Mouse (Mus musculus): ENCODE results near the gene Fgd6. TPM values are rescaled to one million over a fixed set of nuclear protein-coding genes. Genes with fewer than 3 reads are reported as not detected.

Fgd6 gene
- 17.8 to 21.9 TPM (median 18.9 TPM) in 4 replicates for total RNA-seq (2023; ENCODE audit: inconsistent age)

DNA sequence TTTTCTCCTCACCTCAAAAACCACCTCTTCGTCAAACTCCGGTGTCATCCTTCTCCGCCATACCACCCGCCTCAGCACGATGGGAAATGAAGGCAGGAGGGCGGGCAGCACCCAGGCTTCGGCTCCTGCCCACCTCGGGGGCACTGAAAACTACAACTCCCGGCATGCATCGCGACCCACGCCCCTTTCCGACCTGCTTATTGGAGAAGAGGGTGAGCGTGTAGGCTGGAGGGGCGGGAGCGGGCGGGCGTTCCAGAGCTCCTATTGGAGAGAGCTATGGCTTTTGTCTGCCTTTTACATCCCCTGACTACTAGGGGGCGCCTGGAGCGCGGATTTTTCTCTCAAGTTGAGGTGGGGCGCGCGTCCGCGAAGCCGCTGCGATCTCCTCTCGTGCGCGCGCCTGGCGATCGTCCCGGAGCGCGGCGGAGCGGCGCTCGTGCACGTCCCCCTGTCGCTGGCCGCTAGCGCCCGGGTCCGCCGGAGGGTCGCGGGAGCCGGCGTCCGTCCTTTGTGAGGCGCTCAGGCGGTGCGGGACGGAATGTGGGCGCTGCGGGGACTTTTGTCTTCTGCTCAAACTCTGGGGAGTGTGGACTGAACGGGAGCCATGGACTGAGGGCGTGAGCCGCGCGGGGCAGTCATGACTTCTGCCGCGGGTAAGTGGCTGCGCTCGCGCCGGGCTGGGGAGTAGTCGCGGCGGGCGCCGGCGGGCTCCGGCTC, at the start of gene Fgd6, which contains the start of gene Vezt:
Gene Fgd6, plus strand, starts transcription at position 344 of the 717 bp plus-strand sequence.
Gene Vezt, minus strand, starts transcription at position 160 of the 717 bp plus-strand sequence.

GRCm38 (mm10) chr10:94147756-94148531, 112.1 kb downstream of the Fgd6 start, which contains the start of gene Nr2c1:
Nr2c1 (plus strand) TSS chr10:94148023.

Other genes starting within 250 kb of the Fgd6 start
- gene Usp44, start 204.4 kb upstream of the Fgd6 start, total RNA-seq (2023; ENCODE audit: inconsistent age): 0.16 TPM in 1 of 4 replicates, not detected in the others
- 83.4 to 98.2 TPM (median 97.2 TPM) in 4 replicates for gene Metap2, start 138.9 kb upstream of the Fgd6 start, total RNA-seq (2023; ENCODE audit: inconsistent age)
- gene Vezt, start 184 bp upstream of the Fgd6 start, total RNA-seq (2023; ENCODE audit: inconsistent age): 15.4 to 23.7 TPM (median 19.7 TPM) in 4 replicates
- 5.4 to 7.6 TPM (median 6.9 TPM) in 4 replicates for gene Nr2c1, start 112.0 kb downstream of the Fgd6 start, total RNA-seq (2023; ENCODE audit: inconsistent age)
- gene Ndufa12, start 162.7 kb downstream of the Fgd6 start, total RNA-seq (2023; ENCODE audit: inconsistent age): 46.8 to 56.4 TPM (median 53.1 TPM) in 4 replicates